Mouse (Mus musculus) mouse trophoblast stem cell (cell line): ENCODE data around the gene Ccdc97.

Source experiments
- in situ Hi-C, 2 experiments: fragments of 300-500 bp; cut with MseI, MboI; formaldehyde crosslinking; loops; 2 replicates in 1 of 2; 3 replicates in 1 of 2; pipeline ENCODE4 v1.15.1; 2025

The Ccdc97 gene

GRCm38 (mm10) chr7:25720760-25721159 lies 1.9 kb upstream of the Ccdc97 start:
- in situ Hi-C loops = no loop called here

GRCm38 (mm10) chr7:25719761-25720610 lies 1.1 kb upstream of the Ccdc97 start:
- in situ Hi-C loops = no loop called here

- in situ Hi-C loops = no loop called here
Observed at GRCm38 (mm10) chr7:25717478-25717877, 1.4 kb downstream of the Ccdc97 start.

DNA sequence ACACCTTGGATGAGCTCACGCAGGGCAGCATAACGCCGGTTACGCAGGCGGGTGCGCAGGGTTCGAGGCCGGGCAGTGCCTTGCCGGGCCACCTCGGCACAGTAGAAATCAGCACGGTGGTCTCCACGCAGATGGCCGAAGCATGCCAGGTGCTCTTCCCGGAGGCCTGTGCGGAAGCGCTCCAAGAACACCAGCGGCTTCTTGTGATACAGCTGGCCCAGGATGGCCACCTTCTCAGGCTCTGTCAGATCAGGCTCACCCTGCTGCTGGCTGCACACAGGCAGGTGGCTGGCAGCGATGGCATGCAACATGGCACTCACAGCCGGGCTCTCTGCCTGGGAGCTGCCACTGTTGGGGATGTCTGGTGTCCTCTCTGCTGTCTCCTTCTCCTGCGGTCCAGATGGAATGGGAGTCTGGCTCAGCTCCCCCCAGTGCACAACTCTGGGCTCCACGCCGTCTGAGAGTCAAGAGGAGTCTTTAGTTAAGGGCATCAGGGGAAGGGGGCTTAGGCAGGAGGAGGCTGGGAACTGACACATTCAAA lies 3.1 kb downstream of the Ccdc97 start:
- in situ Hi-C loops = no loop called here

DNA sequence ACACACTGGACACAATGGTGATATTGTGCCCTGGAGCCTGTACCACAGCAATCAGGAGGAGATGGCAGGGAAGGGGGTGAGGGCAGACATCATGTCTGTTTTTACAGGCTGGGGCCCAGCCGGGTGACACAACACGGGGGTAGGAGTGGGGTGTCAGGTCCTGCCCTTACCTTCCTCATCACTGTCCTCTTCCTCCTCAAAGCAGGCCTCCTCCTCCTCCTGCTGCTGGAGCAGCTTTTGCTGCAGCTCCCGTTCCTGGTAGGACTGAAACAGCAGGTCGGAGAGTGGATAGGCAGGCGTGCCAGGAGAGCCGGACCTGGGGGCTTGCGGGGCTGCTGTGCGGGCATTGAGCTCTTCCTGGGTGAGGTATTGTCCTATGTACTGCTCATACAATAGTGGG lies 4.3 kb downstream of the Ccdc97 start:
- in situ Hi-C loops = no loop called here

- in situ Hi-C loops = no loop called here
Observed at GRCm38 (mm10) chr7:25712801-25713200, 6.1 kb downstream of the Ccdc97 start.

DNA sequence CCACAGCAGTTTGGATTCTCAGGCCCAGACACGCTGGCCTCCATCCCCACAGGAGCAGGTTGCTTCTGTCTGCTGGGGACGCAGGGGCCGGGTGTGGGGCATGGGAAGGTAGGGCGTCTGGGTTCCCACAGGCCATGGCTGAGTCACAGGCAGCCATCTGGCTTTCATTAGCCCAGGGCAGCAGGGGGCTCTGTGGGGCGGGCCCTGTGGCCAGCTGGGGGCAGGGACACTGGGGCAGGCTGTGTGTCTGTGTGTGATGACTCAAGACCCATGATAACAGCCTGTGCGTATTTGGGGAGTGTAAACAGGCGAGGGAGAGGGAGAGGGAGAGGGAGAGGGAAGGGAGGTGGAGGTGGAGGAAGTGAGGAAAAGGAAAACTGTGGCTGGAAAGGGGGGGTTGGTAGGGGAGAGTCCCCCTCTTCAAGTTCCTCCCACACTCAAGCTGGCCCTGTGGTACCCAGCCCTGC lies 7.1 kb downstream of the Ccdc97 start:
- in situ Hi-C loops = no loop called here

DNA sequence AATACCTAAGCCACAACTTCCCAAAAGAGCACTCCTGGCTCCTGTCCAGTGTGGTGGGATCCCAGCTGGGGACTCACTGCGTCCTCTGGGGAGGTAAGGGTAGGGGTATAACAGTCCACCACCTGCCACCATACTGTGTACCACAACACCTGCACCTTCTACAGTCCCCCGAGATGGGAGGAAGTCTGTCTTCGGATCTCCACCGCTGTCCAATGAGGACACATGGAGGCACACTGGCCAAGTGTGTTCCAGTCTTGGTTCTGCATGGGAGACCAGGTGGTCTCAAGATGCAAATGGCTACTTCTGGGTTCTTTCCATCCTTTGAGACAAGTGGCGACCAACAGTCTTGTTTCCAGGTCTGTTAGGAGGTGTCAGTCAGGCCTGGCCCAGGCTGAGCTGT lies 7.7 kb downstream of the Ccdc97 start:
- in situ Hi-C loops = no loop called here

DNA sequence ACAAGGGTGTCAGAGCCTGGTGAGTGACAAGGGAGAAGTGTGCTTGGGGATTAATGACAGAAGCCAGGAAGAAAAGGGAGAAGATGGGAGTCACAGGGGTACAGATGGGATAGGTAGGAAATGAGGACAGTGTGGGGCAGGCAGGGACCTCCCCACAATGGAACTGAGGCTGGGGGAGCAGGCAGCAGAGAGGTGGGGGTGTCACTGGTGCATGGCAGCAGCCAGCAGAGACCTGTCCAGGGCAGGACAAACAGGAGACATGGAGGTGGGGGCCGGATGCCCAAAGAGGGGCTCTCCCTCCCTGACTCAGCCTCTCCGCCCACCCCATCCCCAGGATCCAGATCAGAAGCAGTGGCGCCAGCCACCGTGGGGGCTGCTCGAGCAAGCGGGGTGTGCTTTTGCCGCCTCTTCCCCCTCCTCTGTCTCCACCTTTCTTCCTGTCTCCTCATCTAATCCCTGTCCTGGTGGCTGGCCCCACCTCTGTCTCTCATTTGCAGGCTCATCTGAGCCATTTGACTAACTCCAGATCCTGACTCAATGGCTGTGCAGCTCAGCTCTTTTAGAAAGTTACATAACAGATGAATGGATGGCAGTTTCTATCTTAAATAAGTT lies 8.3 kb downstream of the Ccdc97 start:
- in situ Hi-C loops = no loop called here

GRCm38 (mm10) chr7:25709961-25710360 lies 8.9 kb downstream of the Ccdc97 start:
- in situ Hi-C loops = no loop called here

DNA sequence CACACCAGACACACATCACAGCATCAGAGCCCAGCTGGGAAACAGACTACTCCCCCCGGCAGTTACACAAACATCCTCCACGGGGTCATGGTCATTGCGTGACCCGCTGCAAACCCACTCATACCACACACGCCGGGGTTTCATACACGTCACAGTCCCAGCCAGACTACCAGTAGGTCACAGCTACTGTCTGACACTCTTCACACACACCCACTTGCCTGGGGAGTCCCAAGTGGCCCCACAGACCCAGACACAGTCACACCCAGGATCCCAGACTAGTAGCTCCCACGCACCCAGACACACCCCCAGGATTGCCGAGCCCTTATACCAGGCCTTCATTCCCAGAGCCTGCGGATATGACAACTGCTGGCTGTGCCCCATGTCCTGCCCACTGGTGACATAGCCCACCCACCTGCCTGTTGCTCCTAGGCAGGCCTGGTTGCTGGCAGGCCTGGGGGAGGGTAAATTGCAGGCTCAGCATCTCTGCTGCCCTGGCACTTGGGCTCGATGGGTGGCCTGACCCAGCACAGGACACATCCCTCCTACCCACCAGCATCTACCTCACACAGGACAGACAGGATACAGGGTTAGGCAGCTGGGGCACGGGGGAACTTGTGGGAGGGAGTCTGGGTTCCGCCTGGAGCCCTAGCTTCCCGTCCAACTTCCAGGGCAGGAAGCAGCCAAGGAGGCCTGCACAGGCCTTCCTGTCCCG lies 11.2 kb downstream of the Ccdc97 start:
- in situ Hi-C loops = no loop called here

DNA sequence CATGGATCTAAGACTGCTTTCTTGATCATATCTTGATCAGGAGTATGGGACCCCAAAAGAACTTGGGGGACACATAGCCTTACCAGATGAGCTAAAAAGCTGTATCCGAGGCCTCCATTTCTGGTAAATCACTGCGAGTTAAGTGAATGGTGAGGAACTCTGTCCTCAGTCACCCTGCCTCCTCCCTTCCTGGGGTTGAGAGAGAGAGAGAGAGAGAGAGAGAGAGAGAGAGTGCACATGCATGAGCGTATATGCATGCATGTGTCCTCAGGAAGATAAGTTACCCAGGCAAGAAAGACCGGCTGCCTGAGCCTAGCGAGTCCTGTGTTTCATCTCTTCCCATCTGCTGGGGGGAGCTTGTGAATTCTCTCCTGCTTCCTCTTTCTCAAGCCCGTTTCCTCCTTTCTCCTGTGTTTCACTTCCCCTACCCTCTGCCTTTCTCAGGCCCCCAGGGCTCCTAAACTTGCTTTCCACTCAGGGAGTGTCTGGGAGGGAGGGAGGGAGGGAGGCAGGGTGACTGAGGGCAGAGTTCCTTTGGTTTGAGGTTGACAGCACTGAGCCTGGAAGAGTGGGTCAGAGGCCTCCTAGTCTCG lies 12.2 kb downstream of the Ccdc97 start:
- in situ Hi-C loops = no loop called here

DNA sequence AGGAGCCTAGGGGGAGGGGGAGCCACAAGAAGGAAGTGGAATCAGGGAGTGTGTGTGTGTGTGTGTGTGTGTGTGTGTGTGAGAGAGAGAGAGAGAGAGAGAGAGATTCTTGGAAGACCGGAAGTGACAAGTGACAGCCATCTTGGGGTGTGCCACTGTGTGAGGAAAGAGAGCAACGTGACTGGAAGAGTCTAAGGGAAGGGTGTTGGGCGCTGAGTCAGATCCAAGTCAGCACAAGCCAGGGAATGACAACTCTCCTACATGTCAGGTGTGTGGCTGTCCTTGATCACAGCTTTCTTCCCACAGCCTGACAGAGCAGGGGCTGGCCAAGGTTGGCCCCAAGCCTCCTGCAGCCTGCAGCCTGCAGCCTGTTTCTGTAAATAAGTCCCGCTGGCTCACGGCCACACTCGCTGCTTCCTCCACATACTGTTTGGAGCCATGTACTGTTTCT lies 13.1 kb downstream of the Ccdc97 start:
- in situ Hi-C loops = no loop called here

DNA sequence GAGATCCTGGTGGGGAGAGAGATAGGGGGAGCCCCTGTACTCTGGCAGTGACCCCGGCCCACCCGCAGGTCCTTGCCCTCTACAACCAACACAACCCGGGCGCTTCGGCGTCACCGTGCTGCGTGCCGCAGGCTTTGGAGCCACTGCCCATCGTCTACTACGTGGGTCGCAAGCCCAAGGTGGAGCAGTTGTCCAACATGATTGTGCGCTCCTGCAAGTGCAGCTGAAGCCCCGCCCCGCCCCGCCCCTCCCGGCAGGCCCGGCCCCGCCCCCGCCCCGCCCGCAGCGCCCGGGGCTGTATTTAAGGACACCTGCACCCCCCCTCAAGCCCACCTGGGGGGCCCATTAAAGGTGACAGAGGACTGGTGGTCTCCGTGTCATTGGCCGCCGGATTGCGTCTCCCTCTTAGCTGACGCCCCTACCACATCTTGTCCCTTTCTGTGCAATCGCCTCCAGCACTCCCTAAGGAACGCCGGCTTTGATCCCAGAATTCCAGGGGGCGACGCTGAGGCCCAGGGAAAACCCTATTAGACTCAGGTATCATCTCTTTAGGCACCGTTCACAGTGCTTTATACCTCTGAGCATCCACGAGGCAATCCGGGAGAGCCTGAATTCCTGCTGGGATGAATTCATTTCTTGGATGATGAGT lies 14.0 kb downstream of the Ccdc97 start:
- in situ Hi-C loops = no loop called here

- in situ Hi-C loops = no loop called here
Observed at GRCm38 (mm10) chr7:25703793-25704494, 14.9 kb downstream of the Ccdc97 start.

DNA sequence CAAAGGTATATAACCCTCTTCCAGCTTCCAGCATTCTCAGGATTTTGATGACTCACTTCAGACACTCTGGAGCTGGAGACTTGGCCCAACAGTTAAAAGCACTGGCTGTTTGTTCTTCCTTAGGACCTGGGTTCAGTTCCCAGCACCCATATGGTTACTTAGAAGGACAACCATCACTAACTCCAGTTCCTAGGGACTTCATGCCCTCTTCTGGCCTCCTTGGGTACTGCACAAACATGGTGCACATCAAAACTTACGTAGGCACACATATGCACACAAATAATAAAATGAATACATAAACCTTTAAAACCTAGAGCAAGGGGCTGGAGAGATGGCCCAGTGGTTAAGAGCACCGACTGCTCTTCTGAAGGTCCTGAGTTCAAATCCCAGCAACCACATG lies 16.5 kb downstream of the Ccdc97 start:
- in situ Hi-C loops = no loop called here

- in situ Hi-C loops = no loop called here
Observed at GRCm38 (mm10) chr7:25700732-25701131, 18.2 kb downstream of the Ccdc97 start.

GRCm38 (mm10) chr7:25699851-25700250 lies 19.0 kb downstream of the Ccdc97 start:
- in situ Hi-C loops = no loop called here

- in situ Hi-C loops = no loop called here
Observed at GRCm38 (mm10) chr7:25694104-25694503, 24.8 kb downstream of the Ccdc97 start.

DNA sequence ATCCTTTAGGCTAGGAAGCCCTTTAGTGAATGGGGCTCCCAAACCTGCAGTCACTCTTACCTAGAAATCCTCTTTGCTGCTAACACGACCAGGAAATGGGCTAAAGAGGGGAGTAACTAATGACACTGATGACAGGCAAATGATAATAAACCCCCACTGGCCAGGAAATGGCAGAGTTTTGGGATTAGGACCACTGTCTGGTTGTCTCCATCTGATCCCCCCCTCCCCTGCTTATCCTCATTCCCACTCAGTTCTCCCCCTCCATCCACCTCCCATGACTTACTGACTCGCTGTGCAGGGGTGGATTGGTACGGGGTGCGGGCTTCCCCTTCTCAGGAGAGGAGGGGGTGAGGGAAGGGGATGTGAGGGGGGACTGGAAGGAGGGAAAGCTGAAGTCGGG lies 28.8 kb downstream of the Ccdc97 start:
- in situ Hi-C loops = no loop called here

DNA sequence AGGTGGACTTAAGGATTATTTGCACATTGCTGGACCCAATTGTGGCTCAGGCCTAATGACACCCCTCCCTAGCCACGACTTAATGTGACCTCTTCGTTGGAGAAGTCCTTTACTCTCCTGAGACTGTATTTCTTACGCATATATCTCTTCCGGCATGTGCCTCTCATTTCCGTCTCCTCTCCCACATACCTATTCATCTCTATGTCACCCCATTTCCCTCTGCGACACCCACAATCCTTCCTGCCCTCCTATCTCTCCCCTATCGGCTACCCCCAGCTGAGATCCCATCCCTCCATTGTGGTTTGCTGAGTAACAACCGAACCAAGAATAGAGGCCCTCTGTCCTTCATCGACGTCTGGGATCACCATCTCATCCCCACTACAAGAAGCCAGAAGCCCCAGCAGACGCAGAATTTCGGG lies 29.3 kb downstream of the Ccdc97 start:
- in situ Hi-C loops = no loop called here
